Mouse (Mus musculus) frontal cortex, postnatal 14 days (tissue): Measurements from ENCODE around the gene Prpf6.
A peak's percentile ranks its signal among the peaks of the same experiment; 100 is the strongest.

Source experiments
- DNase-seq, 2 experiments: peaks; one replicate each; pipeline ENCODE4 v3.0.0; 2022; ENCODE audit warnings: low spot score in 2 of 2

Gene Prpf6

DNA sequence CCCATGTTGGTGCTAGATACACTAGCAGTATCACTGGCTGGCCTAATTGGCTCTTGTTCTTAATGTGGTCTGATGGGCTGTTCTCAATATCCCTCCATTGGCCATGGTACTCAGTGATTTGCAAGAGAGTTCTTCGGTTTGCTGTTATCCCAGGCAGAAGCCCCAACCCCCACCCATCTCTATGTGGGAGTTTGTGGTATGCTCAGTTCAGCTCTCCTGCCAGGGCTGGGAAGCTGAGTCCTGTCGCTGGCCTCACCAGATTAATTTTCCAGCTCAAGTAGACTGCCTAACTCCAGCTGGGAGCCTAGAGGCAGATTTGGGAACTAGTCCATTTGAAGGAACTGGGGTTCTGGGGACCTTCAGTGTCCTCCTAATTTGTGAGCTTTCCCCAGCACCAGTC, 65.8 kb downstream of the Prpf6 start:
- no peak for DNase-seq

DNA sequence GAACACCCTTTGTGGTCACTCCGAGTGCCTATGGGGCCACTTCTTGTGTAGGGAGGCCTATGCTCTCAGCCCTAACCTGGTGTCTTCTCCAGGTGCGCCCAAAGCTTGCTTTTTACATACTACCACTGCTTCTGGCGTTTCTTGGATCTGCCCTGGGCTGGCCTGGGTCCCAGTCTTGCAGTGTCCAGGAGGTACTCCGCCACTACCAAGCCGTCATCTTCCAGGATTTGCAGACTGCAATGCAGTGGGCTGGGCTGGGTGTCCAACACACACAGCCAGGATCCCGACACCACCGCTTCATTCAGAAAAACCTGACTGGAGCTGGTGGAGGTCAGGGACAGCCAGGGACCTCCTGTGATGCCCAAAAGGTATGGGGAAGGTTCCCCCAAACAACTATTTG, 66.9 kb downstream of the Prpf6 start:
- no peak for DNase-seq

DNA sequence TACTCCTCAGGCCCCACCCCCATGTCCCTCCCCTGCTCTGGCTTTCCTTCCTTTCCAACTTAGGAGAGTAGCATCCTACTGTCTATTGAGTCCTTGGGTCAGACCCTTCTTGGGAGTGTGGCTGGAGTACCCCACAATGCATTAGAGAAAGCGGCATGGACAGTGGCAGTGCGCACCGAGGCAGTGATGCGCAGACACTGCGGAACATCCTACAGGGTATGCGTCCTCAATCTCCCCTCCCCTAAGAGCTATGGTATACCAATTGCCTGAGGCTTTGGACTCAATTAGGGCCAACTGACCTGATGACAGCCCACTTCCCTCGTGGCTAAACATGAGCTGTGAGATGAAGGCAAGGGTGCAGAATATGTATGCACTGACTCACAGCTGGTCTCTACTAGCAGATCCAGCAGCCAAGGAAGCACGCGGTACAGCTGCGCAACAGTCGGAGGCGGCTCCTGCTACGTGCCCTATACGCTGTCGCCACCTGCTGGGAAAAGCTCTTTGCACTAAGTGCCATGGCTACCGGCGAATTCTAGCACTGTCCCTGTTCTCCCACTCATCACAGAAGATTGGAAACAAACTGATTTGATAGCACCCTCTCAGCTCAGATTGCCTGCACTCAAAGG, 67.4 kb downstream of the Prpf6 start:
- DNase-seq: peak in 1 of 2 experiments; percentile 48

DNA sequence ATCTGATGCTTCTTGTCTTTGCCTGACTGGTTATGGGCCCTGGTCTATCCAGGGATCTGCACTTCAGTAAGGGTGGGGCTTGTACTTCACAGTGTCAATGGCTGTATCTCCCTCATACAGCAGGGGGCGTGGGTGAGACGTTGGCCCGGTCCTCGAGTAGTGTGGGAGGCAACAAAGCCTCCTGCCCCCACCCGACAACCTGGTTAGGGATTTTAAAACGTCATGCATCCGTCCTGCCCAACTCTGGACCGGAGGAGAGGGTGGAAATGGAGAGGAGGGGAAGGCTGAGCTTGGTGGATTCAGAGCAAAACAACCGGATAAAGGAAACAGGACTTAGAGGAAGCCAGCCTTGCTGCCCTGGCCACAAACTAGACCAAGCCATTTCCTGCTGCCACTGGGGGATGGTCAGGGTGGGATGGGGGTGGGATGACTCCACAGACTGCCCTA, 68.0 kb downstream of the Prpf6 start:
- DNase-seq: peak; percentile 65 to 67

DNA sequence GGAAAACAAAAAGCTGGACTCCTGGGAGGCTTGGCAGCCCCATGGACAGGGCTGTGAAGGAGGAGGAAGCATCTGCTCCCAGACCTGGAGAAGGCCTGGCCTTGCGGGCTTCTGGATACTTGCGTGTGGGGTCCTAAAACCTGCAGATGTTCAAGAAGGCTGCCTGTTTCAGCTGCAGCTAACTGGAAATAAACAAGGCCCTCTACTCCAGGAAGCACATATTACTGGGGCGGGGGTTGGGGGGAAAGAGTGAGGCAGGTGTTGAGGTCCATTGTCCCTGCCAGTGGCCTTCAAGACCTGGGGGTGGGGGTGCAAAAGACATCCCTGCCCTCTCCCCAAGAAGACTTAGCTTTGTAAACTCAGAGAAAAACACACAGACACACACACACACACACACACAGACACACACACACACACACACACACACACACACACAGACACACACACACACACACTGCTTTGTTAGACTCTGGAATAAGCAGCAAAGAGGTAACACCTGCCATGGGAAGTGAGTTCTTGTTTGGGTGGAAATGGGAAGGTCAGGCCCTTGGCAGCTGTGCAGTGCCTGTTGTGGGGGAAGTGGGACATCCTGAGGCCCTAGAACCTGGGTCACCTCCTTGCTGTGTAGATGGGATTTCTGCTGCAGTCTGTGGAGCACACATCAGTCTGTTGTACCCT, 71.1 kb downstream of the Prpf6 start:
- DNase-seq: no peak

DNA sequence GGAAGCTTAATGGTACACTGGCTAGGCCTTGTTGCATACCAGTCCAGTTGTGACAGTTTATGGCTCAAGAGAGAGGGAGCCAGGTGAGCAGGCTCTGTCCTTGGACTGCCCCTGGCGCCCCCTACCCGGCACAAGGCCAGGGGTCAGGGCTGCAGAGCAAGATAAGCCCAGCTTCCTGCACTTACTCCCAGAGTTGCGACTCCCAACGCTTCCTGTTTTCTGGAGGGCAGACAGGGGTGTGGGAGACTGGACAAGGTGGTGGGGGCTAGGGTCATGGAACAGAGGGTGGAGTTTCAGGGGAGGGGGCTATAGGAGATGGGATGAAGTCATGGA, 71.6 kb downstream of the Prpf6 start:
- no peak for DNase-seq

DNA sequence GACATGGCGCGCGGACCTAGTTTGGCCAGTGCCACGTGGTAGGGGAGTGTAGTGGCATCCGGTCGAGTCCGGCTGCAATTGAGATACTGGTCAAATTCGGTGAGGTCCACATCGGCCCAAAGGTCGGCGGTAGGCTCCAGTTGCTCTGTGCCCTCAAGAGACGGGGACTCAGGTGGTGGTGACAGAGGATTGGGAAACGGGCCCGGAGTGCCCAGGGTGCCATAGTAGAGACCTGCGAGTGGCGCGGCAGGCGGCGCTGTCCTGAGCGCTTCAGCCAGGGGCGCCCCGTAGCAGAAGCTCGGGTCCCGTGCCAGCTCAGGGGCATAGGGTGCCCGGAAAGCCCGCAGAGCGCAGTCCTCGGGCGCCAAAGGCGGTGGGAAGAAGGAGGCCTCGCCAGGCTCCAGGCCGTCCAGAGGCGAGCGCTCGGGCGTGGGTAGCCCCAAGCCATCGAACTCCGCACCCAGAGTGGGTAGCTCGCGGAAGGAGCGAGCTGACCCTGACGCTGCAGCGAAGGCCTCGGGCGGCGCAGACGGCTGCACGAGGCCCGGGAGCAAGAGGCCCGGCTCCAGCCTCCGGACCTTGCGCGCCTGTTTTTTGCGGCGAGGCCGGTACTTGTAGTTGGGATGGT, 78.7 kb downstream of the Prpf6 start:
- no peak for DNase-seq

DNA sequence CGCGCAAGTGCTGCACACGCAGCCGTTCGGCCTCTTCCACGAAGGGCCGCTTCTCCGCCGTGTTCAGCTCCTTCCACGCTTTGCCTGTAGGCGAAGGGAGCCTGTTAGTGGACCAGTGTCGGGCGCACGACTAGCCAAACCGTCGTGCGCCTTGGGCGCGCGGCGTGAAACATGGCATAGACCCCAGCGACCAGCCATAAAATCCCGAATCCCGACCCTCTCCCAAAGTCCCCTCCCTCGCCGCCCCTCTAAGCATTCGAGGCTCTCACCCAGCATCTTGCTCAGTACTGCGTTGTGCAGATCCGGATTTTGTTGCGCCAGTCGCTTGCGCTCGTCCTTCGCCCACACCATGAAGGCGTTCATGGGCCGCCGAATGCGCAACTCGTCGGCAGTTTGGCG, 79.2 kb downstream of the Prpf6 start:
- no peak for DNase-seq

DNA sequence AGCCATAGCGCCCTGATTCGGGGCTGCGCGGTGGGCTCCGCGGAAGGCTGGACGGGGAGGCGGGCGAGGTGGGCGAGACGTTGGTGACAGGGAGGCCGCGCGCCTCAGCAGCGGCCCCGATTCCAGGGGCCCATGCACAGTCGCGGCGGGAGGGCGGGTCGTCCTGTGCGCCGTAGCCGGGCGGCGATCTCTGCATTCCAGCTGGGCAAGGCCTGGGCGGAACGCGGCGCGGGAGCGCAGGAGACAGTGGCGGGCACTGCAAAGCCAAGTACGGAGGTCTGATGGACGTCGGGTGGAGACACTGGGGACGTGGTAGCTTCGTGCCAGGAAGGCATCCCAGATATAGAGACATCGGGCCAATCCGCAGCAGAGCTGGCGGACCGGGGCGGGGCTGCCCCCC, 79.7 kb downstream of the Prpf6 start, which contains the start of gene Sox18:
TSS of gene Sox18 (minus strand) at position 315 of the 400 bp plus-strand sequence.
- no peak for DNase-seq

DNA sequence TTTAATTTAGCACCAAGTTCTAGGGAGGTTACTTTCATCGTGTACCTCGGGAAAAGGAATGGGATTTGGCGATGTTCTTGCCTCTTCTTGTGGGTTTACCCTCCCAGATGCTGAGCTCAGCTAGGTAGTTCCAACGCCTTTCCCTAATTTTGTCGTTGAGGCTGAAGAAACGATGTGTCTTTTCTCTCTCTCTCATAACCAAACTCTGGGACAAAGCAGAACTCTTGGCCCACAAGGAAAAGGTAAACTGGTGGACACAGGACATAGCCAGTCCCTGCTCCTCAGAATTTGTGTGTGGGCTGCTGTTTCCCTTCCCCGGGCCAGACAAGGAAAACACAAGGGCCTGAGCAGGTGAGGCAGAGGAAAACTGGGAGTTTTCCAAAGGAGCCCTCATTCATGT, 80.3 kb downstream of the Prpf6 start:
- DNase-seq: no peak

DNA sequence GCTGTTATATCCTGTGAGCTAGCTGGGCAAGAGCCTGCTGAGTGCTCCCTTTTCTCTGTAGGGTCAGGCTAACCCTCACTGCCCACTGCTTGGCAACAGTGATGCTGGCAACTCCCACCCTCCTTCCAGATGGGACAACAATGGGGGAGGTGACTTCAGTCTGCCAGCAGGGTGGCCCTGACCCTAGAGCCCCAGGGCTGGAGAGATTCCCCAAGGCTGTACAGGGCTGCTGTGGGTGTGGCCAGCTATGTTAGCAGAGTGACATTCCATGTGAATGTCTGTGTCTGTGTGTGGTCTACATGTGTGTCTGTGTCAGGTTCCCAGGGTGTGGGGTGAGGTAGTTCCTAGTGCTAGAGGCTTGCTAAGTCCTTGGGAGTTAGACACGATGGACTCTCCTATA, 81.8 kb downstream of the Prpf6 start:
- DNase-seq: no peak

DNA sequence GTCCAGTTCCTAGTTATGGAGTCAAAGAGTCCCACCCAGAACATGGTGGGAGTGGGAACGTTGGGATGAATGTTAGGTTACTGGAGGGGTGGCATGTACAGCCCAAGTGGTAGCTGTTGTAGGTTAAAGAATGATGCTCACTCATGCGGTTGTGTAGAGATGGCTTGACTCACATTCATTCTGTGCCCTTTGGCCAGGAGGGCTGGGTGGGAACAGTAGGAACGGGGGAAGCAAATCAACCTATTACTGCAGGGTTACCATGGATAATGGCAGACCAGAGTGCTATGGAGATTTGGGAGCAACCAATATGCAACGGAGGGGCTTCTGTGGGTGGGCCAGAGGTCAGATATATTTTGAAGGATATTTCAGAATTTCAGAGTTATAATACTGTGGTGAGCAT, 83.3 kb downstream of the Prpf6 start:
- DNase-seq: no peak

DNA sequence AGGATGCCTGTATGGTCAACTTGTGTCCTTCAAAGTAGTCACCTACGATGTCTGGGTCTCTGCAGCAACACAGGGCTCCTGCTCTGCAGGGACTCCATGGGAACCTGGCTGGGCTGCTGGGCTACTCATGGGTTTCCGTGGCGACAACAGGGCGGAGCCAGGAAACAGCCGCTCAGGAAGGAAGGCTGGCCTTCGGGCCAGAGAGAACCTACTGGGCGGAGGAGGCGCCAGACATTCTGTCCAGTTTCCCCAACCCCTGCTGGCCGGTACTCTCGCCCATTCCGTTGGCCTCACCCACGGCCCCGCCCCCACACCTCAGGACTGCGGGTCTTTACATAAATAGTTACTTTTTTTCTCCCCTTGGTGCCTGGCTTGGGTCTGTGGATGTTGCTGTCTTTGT, 83.8 kb downstream of the Prpf6 start:
- no peak for DNase-seq

DNA sequence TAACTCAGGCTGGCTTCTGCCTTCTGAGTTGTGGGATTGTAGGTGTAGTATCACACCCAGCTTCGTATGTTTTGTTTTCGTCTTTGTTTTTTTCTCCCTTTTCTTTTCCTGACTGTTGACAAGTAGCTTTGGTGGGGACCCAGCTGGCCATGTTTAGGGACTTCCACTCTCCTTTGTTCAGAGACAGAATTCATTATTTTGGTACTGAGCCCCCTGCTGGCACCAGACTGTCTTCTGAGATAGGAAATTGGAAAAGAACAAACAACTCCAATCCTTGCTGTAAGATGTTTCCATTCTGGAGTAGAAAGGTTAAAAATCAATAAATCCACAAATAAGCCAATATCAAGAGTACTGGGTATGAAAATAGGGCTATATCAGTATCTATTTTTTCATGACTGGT, 84.8 kb downstream of the Prpf6 start:
- no peak for DNase-seq

DNA sequence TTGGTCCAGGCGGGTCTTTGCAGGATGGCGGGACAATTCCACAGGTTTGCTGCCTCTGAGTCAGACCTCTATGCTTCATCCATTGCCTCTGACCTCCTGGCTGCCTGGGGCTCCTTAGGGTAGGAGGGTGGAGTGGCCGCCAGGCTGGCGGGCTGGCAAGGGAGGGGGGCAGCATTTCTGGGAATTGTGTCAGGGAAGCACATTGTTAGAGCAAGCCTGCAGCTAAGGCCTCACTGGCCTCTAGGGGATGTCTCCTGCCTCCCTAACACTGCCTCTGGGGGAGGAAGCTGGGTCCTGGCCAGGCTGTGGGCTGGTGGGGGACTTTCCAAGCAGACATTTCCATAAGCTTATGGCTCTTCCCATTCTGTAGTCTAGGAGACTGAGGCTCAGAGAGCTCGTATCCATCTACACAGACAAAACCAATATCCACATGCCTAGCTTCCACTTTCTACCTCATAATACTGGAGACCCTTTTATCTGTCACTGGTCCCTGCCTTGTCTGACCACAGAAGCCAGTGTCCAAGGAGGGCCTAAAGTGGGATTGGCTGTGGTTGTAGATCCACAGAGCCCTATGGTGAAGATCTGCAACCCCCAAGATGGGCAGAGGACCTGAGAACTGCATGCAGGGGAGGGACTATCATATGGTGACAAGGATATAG, 85.6 kb downstream of the Prpf6 start:
- DNase-seq: no peak

DNA sequence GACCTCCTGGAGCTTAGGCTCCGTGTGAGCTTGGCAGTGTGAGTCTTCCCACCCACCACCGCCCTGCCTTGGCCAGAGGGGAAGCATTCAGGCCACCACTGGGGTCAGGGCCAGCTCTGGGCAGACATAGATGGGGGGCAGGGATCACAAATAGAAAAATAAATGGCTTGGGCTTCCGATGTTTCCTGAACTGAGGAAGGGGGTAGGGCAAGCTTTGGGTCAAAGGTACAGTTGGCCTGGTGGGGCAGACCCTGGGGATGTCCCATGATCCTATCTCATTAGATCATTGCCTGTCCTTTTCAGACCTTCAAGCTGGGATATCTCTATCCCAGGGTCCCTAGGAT, 86.1 kb downstream of the Prpf6 start:
- DNase-seq: no peak

DNA sequence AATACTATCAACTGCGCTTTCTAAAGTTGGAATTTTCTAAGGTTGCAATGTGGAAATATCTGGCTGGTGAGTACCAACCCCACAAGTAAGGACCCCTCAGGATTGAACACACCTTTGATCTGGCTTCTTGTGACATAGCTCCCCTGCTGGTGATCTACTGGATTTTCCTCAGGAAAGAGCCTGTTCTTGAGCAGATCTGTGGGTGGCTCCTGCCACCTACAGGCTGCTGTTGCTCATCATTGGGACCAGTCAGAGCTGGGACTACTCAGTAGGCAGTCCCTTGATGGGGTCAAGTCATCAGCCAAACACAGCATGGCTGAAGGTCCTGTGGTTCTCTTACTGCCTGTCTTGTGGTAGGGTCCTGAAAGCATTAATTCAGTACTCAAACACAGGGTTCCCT, 87.1 kb downstream of the Prpf6 start:
- peak; percentile 60 to 61 for DNase-seq

DNA sequence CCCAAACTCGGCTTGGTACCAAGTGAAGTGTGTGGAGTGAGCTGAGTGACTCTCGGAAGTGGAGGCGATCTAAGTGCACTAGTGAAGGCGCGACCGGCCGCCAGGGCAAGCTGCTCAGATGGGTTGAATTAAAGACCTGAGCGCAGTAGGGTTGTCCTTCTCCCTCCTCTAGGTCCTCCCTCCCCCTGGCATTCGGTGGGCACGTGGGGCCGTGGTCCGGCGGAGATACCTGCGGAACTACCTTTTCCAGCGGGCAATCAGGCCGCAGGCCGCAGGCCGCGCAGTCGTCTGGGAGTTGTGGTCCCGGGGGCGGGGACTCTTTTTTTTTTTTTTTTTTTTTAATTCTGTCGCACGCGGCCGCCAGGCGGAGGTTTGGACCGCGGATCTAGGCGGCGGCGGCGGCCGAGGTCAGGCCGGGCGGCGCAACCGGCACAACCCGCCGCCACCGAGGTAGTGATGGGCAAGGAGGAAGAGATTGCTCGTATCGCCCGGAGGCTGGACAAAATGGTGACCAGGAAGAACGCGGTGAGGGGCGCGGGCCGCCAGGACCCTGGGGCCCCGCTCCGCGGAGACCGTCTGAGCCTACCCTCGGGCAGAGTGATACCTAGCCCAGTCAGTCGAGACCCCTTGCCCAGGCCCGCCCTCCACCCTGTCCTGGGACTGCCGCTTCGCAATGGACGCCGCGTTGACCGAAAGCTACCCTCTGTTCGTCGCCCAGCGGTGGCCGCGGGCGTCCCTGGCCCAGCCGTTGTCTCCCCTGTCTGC, 88.5 kb downstream of the Prpf6 start, which contains the start of gene Tcea2:
TSS of gene Tcea2 (plus strand) at position 360 of the 765 bp plus-strand sequence.
- peak; percentile 49 to 66 for DNase-seq

DNA sequence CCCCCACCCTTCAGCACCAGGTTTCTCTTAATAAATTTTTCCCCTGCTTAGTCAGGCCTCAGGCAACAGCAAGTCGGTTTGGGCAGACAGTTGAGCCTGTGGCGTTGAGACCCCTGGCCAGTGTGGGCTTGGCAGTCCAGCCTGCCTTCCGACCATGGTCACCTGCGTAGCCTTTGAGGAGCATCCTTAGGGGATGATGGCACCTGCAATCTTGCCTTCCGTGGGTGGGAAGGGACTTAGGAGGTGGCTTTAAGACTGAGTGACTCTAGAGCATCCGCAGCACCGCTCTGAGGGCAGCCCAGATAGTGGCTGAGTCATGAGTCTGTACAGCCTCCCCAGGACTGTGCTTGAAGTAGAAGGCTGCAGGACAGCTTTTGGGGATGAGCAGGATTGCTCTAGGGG, 89.0 kb downstream of the Prpf6 start:
- no peak for DNase-seq

DNA sequence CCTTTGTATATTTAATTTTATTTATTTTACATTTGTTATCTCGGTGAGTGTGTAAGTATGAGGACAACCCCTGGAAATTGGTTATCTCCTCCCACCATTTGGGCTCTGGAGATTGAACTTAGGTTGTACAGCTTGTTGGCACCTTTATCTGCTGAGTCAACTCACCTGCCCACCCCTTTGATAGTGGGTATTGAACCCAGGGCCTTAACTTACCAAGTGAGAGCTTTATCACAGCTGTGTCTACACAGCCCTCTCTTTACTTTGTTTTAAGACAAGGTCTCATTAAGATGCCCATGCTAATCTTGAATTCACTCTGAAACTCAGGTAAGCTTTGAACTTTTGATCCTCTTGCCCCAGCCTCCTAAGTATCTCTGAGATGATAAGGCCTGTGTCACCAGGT, 90.3 kb downstream of the Prpf6 start:
- no peak for DNase-seq

DNA sequence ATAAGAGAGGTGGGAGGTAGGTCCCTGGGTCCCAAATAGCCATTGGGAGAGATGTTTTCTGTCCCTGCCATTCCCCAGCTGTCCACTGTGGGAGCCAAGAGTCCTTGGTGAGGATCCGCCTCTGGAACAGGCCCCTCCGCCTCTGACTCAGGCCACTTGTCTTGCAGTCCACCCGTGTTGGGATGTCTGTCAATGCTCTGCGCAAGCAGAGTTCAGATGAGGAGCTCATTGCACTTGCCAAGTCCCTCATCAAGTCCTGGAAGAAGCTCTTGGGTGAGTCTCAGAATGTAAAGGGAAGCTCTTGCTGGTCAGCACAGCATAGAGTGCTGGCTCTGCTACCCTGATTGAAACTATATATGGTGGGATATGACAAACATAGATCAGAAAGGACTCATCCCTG, 91.7 kb downstream of the Prpf6 start:
- DNase-seq: no peak

DNA sequence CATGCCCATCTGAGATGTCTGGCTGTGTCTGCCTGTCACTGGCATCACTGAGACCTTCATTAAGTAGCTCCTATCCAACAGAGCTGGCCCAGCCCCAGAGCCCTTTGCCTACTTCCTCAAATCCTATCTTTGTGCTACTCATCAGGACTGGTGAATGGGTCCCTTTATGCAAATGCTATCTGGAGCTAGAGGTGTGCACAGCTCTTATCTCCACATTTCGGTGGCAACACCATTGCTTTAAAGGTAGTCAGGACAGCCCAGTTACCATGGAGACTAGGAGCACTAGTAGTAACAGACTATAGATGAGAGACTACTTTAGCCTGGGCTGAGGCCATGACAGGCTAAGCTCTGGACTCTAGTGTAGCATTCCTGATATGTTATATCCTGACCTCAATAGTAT, 93.0 kb downstream of the Prpf6 start:
- DNase-seq: no peak
